Mouse (Mus musculus) thymus, postnatal 4 days (tissue): ENCODE data around the gene Slc9a3r1.
A peak's percentile ranks its signal among the peaks of the same experiment; 100 is the strongest.

Source experiments
- DNase-seq: peaks from one replicate; pipeline ENCODE4 v3.0.0; 2021

Gene Slc9a3r1

DNA sequence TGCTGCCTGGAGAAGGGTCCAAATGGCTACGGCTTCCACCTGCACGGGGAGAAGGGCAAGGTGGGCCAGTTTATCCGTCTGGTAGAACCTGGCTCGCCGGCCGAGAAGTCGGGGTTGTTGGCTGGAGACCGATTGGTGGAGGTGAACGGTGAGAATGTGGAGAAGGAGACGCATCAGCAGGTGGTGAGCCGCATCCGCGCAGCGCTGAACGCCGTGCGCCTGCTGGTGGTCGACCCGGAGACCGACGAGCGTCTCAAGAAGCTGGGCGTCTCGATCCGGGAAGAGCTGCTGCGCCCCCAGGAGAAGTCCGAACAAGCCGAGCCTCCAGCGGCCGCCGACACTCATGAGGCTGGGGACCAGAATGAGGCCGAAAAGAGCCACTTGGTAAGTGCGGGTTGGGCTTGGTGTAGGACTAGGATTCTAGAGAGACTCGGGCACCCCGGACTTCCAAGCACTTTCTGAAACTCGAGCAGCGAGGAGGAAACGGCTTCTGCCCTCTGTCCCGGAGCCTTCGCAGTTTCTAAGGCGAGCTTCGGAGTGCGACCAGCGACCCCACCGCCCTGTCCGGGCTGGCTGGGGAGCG, 518 bp downstream of the Slc9a3r1 start:
- DNase-seq = peak; percentile 87

DNA sequence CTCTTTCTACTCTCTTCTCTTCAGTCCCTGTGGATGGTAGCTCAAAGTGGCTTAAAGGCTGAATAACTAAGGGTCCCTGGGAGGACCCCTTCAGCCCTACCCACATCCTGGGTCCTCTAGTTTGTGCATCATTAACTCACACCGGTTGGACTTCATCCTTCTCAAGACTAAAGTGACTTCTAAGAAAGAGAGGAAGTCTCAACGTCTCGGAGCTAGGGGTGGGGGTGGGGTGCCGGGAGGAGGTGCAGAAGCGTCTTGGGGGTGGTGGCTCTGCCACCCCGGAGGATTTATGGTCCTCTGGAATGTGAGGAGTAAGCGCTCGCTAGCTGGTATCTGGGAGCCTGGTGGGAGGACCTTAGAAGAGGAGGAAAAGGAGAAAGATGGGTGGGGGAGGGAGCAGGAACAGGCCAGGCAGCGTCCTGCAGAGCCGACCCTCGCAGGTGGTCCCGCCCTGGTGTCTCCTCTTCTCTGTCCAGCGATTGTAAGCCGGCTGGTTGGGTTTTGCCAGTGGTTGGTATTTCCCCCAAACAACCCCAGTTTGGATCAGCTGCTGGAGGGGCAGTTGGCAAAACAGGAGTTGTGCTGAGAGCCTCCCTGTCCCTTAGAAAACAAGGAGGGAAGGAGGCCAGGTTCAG, 1.3 kb downstream of the Slc9a3r1 start:
- peak; percentile 40 for DNase-seq

DNA sequence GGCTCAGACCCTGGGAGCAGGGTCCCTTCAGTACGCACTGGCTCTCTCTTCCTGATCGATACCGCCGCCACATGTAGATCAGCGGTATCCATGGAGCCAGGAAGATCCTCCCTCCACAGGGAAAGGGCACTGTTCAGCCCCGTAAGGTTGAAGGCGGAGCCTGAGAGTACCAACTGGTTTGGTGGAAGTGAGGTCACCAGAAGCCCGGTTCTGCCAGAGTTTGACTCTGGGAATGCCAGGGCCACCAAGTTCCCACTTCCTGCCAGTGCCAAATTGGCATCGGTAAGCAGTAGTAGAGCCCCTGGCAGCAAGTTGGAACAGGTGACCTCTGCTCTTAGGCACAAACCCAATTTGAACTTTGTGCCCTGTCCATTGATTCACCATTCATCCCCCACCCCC, 1.8 kb downstream of the Slc9a3r1 start:
- peak; percentile 36 for DNase-seq

GRCm38 (mm10) chr11:115166776-115167175, 3.6 kb downstream of the Slc9a3r1 start:
- DNase-seq = no peak

DNA sequence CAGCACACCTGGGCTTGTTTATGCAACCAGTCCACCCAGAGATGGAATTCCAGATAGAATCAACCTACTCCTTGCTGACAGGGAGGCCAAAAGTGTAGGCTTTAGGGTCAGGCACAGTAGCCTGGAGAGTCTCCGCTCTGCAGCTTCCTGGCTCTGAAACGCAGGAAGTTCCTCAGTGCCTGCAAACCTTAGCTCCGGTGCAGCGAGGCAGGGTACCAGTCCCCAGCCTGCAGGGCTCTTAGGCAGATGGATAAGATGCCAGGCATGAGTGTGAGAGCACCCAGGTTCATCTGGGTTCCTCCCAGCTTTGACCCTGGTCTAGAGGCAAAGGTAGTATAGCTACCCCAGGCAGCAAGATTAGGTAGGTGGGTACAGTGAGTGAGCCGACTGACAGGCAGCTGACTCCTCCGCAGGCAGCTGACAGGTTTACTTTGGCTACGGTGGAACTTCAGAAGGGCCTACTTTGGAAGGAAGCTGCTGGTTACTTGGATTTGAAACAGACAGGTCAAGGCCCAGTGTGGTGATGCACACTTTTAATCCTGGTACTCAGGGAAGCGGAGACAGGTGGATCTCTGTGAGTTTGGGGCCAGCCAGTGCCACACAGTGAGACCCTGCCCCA, 4.6 kb downstream of the Slc9a3r1 start:
- no peak for DNase-seq

GRCm38 (mm10) chr11:115169430-115169829, 6.3 kb downstream of the Slc9a3r1 start:
- DNase-seq = no peak

- no peak for DNase-seq
These were observed 8.0 kb downstream of the Slc9a3r1 start for GRCm38 (mm10) chr11:115171125-115171524.

GRCm38 (mm10) chr11:115172825-115173287, 9.7 kb downstream of the Slc9a3r1 start:
- no peak for DNase-seq

DNA sequence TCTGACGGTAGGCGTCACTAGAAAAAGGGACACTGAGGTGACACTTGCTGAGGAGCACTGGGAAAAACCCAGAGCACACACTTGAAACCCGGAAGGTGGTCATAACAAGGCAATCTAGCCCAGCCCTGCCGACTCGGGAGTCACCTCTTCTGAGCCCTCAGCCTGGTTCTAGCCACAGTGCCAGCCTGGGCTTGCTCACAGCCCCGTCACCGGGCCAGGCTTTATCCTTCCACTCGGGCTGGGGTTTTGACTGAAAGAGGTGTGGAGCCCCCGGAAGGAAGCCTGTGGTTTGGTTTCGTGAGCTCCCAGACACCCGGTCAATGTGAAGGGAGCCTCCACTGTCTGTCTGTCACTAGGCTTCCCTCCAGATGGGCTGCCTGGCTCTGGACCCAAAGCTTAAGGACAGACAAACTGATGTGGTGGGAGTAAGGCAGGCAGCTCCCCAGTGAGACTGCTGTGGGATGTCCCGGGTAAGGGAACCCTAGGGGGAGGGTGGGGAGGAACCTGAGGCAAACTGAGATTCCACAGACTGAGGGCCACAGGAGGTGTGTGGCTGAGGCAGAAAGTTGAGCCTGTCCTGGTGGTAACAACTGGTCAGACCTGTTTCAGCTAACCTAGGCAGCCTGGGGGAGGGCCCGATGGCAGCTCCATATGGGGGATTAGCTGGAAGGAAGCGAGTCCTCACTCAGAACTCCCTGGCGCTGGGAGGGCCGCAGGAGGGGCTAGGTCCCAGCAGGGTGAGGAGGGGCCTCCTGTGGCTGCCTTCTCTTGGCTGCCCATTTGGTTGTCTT, 10.6 kb downstream of the Slc9a3r1 start:
- peak; percentile 57 for DNase-seq

GRCm38 (mm10) chr11:115176399-115177190, 13.5 kb downstream of the Slc9a3r1 start:
- DNase-seq = no peak

- DNase-seq = no peak
These were observed 14.5 kb downstream of the Slc9a3r1 start for GRCm38 (mm10) chr11:115177559-115178195.

- DNase-seq = no peak
These were observed 15.6 kb downstream of the Slc9a3r1 start for GRCm38 (mm10) chr11:115178766-115179165.

DNA sequence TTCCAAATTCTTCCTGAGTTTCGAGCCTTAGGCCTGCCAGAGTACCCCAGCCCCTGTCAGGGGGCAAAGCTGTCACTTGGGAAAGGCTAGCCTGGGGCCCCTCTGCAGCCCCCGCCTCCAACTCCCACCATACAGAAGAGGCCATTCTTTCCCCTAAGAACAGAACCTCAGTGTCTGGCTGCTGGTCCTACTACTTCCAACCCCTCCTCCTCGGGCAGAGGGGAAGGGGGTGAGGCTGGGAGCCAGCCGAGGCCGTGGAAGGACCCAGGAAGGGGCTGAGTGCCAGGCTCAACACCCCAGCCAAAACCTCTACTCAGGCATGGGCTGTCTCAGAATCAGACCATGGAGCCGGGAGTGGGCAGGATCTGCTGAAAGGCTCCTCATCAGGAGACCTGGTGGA, 16.1 kb downstream of the Slc9a3r1 start:
- DNase-seq = no peak

DNA sequence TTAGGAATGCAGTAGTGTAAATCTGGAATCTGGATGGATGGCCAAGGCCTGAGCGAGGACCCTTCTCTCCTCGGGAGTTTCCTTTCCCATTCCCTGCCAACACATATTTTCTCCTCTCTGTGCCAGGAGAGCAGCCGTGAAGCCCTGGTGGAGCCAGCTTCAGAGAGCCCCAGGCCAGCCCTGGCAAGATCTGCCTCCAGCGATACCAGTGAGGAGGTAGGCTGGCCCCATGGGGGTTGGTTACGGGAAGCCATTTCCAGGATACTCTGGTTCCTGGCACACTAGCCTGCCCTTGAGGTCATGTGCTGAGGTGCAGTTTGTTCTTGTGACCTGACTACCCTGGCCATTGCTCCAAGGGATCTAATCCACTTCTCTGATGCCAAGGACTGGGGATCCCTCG, 16.7 kb downstream of the Slc9a3r1 start:
- no peak for DNase-seq

DNA sequence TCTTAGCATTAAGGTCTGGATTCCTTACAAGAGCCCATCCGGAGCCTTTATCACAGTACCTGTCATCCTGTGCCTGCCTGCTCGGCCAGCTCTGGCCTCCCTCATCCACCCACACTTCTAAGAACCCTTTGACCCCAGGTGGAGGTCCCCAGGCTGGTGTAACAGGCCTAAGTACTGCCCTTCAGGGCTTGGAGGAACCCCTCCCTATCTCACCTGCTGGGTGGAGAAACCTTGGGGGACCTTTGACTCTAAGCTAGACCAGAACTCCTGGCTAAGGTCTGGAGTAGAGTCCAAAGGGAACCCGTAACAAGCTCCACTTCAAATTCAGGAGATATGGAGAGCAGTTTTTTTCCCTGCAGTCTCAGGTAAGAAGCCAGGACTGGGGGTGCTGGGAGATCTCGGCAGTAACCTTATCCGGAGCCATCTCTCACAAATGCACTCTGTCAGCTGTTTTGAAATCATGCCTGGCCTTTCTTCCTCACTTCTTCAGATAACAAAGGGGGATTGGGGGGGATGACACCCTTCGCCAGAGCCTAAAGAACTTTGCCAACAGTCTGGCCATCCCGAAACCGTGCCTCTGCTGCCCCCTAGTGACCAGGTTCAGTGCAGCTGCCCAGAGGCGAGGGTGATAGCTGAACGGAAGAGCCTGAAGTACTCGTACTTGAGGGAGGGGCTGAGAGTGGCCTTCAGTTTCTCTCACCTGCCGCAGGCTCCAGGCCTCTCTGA, 18.9 kb downstream of the Slc9a3r1 start:
- DNase-seq = peak; percentile 97

- peak; percentile 50 for DNase-seq
These were observed 21.8 kb downstream of the Slc9a3r1 start for GRCm38 (mm10) chr11:115184973-115185372.

- peak; percentile 100 for DNase-seq
These were observed 24.1 kb downstream of the Slc9a3r1 start, which contains the start of gene Tmem104 for GRCm38 (mm10) chr11:115187224-115187639. Gene Tmem104, plus strand, starts transcription at chr11:115187487.

GRCm38 (mm10) chr11:115187693-115188092, 24.6 kb downstream of the Slc9a3r1 start, which contains the start of gene Nat9:
Gene Nat9, minus strand, starts transcription at chr11:115187859.
- peak; percentile 45 for DNase-seq

GRCm38 (mm10) chr11:115188539-115189231, 25.5 kb downstream of the Slc9a3r1 start:
- DNase-seq = no peak

GRCm38 (mm10) chr11:115189304-115189703, 26.2 kb downstream of the Slc9a3r1 start:
- DNase-seq = no peak

- DNase-seq = peak; percentile 48
These were observed 29.0 kb downstream of the Slc9a3r1 start for GRCm38 (mm10) chr11:115192180-115192579.
